Mouse (Mus musculus): Measurements from ENCODE around the gene Hspe1.

Hspe1 gene

DNA sequence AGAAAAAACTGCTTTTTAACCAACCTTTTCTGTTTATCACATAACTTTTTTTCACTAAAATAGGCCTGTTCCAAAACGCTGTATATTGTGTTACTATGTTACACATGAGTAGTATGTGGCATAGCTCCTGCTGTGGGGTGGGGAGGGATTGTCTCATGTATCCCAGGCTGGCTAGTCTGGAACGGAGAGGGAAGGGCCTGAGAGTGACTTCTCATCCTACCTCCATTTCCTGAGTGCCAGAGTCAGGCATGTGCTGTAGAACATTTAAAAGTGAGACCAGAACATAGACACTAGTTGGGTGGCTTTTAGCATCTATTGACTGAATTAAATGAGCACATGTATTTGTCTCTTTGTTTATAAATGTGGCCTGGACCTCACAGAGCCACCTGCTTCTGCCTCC lies 45.2 kb downstream of the Hspe1 start:
- DNase-seq (ENCODE audit: extremely low spot score, low spot score) = no peak

DNA sequence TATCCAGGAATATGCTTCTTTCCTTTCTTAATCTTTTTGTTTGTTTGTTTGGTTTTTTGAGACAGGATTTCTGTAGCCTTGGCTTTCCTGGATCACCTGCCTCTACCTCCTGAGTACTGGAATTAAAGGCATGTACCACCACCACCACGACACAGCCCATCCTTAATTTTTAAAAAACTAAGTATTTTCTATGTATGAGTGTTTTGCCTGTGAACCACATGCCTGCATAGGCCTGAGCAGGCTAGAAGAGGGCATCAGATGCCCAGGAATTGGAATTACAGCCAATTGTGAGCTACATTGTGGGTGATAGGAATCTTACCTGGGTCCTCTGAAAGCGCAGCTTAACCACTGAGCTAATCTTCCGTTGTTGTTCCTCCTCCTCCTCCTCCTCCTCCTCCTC lies 46.4 kb downstream of the Hspe1 start:
- no peak for DNase-seq (ENCODE audit: extremely low spot score, low spot score)

DNA sequence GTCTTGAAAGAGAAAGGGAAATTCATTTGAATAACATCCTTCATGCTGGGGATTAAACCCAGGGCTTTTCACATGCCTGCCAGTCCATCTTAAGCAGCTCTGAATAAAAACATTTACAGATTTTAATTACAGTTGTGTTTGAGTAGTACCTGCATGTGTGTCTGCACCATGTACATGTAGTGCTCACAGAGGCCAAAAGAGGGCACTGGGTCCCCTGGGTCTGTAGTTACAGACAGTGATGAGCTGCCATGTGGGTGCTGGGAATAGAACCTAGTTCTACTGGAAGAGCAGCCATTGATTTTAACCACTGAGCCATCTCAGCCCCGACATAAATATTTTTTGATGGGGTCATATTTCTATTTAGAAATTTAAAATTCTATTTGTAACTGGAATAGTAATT lies 47.9 kb downstream of the Hspe1 start:
- no peak for DNase-seq (ENCODE audit: extremely low spot score, low spot score)

Data from neural tube, embryonic 10.5 days (tissue).